Mouse (Mus musculus) intestine, embryonic 14.5 days (tissue): ENCODE data around the gene Rab6b. TPM values are rescaled to one million over a fixed set of nuclear protein-coding genes. Genes with fewer than 3 reads are reported as not detected.

ENCODE experiments used
- polyA plus RNA-seq: library from polyadenylated mRNA; unstranded; fragments of >200 nt; fragmentation: Nextera tagmentation; extraction: Ambion mirVana; gene quantifications from 2 replicates; pipeline ENCODE4 v1.2.1, GENCODE M21; 2014

Rab6b gene
- polyA plus RNA-seq, 1 experiment from 2014 or later, result 5.6 TPM

Other genes with a start within 250 kb of the Rab6b start
- gene Slco2a1, start 123.1 kb upstream of the Rab6b start, polyA plus RNA-seq, result 5.5 and 7.0 TPM in 2 replicates
- gene Srprb, start 90.3 kb downstream of the Rab6b start, polyA plus RNA-seq, result 58.6 and 59.5 TPM in 2 replicates
- gene Gm20425, start 118.5 kb downstream of the Rab6b start, polyA plus RNA-seq, result 3.9 TPM in 1 of 2 replicates, not detected in the other
- gene Trf, start 118.7 kb downstream of the Rab6b start, polyA plus RNA-seq, result 77.5 and 85.0 TPM in 2 replicates
- gene 1300017J02Rik, start 193.3 kb downstream of the Rab6b start, polyA plus RNA-seq, result 1.1 TPM in 2 replicates
- gene Topbp1, start 193.4 kb downstream of the Rab6b start, polyA plus RNA-seq, result 68.9 and 74.6 TPM in 2 replicates